Mouse (Mus musculus) large intestine, adult 2 months (tissue): ENCODE measurements around the gene Hif1an. TPM values are rescaled to one million over a fixed set of nuclear protein-coding genes. Genes with fewer than 3 reads are reported as not detected.

Experiments
- DNase-seq: peaks from one replicate; pipeline ENCODE4 v3.0.0-alpha.2; 2012; ENCODE audit warnings: low read depth, low spot score
- WGBS: fragments of 180-500 bp; shearing (Covaris S2); methylation state at CpG from one replicate; pipeline ENCODE4 v1.1.7; 2018; 5-methylcytosine and 5-hydroxymethylcytosine counted together
- polyA plus RNA-seq: library from polyadenylated mRNA; depleted of rRNA; stranded (reverse); fragments of >200 nt; gene quantifications from 2 replicates; pipeline ENCODE4 v1.2.3, GENCODE M21; 2012; rRNA removed

The Hif1an gene
- polyA plus RNA-seq, 1 experiment, result 14.8 TPM

DNA sequence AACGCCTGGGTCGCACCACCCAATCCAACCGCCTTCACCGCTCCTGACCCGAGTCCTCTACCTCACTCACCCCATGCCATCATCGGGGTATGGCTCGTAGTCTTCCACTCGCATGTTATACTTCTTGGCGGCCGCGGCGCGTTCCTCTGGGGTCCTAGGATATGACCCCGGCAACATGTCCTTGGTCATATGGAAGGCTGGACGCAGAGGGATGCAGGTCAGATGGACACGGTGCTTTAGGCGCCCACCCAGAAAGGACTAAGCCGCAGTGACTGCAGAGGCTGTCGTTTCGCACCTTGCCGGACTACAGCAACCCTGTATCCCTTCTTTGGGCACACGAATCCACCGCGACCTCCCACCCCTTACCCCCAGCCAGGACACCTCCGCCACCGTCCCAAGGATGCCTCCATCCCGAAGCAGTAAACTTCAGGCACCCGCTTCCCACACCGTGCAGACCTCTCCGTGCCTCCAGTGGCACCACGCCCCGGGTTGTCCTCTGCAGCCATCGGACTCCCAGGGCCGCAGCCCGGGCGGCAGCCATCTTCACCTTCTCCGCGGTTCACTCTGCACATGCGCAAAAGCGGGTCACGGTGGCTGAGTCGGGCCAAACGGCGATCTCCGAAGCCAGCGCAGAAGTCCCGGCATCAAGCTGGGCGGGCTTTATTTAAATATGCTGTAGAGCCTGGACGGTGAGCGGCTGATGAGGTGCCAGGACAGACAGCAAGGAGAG lies 7.6 kb upstream of the Hif1an start, which contains the start of gene Ndufb8:
Gene Ndufb8 (minus strand): TSS at position 580 of the 730 bp plus-strand sequence.
- peak; percentile 67 for DNase-seq
- under 1% methylated on average over 50 of the region's 50 CpGs for WGBS

GRCm38 (mm10) chr19:44564006-44564405 lies 1.4 kb downstream of the Hif1an start:
- DNase-seq, result no peak
- 87% methylated on average over 14 of the region's 14 CpGs for WGBS

DNA sequence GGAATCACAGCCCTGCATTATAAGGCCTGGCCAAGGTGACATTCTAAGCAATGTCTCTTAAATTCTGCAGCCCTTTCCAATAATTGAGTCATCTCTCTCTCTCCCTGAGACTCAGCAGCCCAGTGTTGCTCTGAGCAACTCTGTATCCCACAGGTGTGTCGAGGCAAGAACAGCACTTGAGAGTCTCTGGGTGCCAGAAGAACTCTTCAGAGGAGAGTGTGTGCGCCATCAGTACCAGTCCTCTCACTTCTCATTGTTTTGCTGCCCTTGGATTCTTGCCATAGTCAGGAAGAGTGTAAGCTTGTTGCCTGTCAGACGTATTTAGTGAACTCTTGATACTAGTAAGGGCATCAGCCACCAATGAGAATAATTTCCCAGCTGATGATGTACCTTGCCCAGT lies 5.1 kb downstream of the Hif1an start:
- no peak for DNase-seq

GRCm38 (mm10) chr19:44576275-44576674 lies 13.6 kb downstream of the Hif1an start:
- DNase-seq, result no peak
- WGBS, result 65% methylated on average over 7 of the region's 7 CpGs

More for the DNA sequence above, 5.1 kb downstream of the Hif1an start:
- WGBS, result 87% methylated on average over 3 of the region's 3 CpGs

DNA sequence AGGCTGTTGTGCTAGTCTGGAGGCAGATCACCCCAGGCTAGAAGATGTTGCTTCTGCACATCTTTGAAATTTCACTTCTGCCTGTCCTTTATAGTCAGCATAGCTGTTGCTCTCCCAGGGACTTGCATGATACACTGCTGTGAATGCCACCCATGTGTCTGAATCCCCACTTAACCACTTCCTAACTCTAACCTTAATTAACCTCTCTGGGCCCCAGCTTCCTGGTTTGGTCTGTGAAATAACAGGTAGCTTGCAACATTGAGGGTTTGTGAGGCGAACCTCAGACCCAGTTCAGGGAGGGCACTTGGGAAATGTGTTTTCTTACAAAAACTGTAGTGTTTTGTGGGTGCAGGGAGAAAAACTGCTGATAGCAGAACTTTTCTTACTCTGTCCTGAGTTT lies 15.4 kb downstream of the Hif1an start:
- 52% methylated on average over 1 of the region's 1 CpGs for WGBS
- DNase-seq, result no peak

- no peak for DNase-seq
- 54% methylated on average over 10 of the region's 10 CpGs for WGBS
Observed at GRCm38 (mm10) chr19:44582103-44582502, 19.5 kb downstream of the Hif1an start.

GRCm38 (mm10) chr19:44582638-44583309 lies 20.1 kb downstream of the Hif1an start:
- WGBS, result 37% methylated on average over 9 of the region's 9 CpGs
- DNase-seq, result peak; percentile 57

DNA sequence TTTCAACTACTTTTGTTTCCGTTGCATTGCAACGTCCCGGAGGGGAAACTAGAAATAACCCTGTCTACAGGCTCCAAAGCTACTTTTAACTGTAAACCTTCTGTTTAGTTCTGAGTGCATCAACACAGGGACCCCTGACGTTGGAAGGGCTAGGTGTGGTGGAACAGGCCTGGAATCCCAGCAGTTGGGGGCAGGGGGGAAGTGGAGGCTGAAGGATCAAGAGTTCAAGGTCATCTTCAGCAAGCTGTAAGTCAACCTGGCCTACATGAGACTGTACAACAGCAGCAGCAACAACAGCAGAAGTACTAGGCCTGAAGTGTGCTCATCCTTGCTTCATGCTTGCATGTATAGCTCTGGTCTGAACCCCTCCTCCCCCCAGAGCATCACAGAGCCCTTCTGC lies 25.4 kb downstream of the Hif1an start:
- 48% methylated on average over 4 of the region's 4 CpGs for WGBS
- no peak for DNase-seq

GRCm38 (mm10) chr19:44589591-44590223 lies 27.1 kb downstream of the Hif1an start:
- DNase-seq, result no peak
- 29% methylated on average over 7 of the region's 7 CpGs for WGBS

- WGBS, result 81% methylated on average over 18 of the region's 18 CpGs
- no peak for DNase-seq
Observed at GRCm38 (mm10) chr19:44590992-44591391, 28.3 kb downstream of the Hif1an start.

DNA sequence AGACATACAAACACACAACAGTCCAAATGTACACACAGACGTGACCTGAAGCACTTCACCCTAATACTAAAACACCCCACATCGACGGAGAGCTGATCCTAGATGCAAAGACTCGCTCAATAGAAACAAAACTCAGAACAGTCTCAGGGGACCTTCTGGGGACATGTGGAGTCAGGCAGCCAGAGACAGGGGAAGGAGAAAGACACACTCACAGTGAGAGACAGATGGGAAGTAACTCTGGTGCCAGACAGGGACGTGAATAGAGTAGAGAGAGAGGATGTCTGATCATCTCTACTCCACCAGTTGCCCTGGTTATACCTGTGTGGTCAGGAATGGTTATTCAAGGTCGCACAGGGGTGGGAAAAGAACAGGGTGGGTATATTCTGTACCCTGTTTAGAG lies 29.0 kb downstream of the Hif1an start:
- no peak for DNase-seq
- WGBS, result 71% methylated on average over 6 of the region's 6 CpGs

DNA sequence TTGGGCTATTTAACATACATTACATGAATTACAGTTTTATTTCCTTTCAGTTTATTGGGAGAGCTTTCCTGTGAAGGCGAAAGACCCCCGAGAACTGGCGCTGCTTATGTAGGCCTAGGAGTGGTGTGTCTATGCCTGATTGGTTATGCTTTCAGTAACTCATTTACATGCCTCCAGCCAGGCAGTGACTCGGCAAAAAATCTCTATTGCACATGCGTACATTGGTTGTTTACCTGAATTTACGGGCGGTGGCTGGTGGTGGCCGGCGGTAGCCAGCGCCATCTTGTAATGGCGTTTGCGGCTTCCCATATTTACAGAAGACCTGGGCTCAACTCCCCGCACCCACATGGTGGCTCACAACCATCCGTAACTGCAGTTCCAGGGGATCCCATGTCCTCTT lies 31.5 kb downstream of the Hif1an start:
- WGBS, result 90% methylated on average over 14 of the region's 14 CpGs

GRCm38 (mm10) chr19:44618166-44618565 lies 55.5 kb downstream of the Hif1an start:
- 50% methylated on average over 7 of the region's 7 CpGs for WGBS
- no peak for DNase-seq

More for the DNA sequence above, 31.5 kb downstream of the Hif1an start:
- no peak for DNase-seq

Other genes starting within 250 kb of the Hif1an start
- gene Scd4, start 229.8 kb upstream of the Hif1an start, polyA plus RNA-seq, result 0.25 and 0.34 TPM in 2 replicates
- 98.0 and 287 TPM in 2 replicates for gene Scd1, start 155.0 kb upstream of the Hif1an start, polyA plus RNA-seq
- gene Wnt8b, start 69.4 kb upstream of the Hif1an start, polyA plus RNA-seq, result 0.02 TPM in 1 of 2 replicates, not detected in the other
- 0.68 and 1.0 TPM in 2 replicates for gene Sec31b, start 17.0 kb upstream of the Hif1an start, polyA plus RNA-seq
- gene Gm20538, start 10.0 kb upstream of the Hif1an start, polyA plus RNA-seq, result not detected in 2 replicates
- gene Ndufb8, start 7.4 kb upstream of the Hif1an start, polyA plus RNA-seq, result 609 and 634 TPM in 2 replicates
- gene Pax2, start 193.2 kb downstream of the Hif1an start, polyA plus RNA-seq, result not detected in 2 replicates